Mouse (Mus musculus) left cerebral cortex, postnatal 25 days (tissue): ENCODE measurements around the gene Gpr176. TPM values are rescaled to one million over a fixed set of nuclear protein-coding genes. Genes with fewer than 3 reads are reported as not detected.
A peak's percentile ranks its signal among the peaks of the same experiment; 100 is the strongest.

Source experiments
- DNase-seq, 2 experiments: peaks; one replicate each; pipeline ENCODE4 v3.0.0; 2022; ENCODE audit warnings: low spot score in 2 of 2, mixed read lengths in 1 of 2
- intact Hi-C: fragments of 180-260 bp; cut with DNase I; formaldehyde crosslinking; loops from one replicate; pipeline ENCODE4 v1.15.1; 2025
- microRNA-seq, 2 experiments: library from miRNA; unstranded; fragments of <30 nt; microRNA quantifications; one replicate each; pipeline ENCODE4 v1.2.0; 2022
- total RNA-seq, 2 experiments: library from RNA; stranded (reverse); gene quantifications; 2 replicates each; pipeline ENCODE4 v1.2.3; 2021

Gene Gpr176
- total RNA-seq, 2 experiments from 2014 or later = 9.3 to 11.2 TPM

DNA sequence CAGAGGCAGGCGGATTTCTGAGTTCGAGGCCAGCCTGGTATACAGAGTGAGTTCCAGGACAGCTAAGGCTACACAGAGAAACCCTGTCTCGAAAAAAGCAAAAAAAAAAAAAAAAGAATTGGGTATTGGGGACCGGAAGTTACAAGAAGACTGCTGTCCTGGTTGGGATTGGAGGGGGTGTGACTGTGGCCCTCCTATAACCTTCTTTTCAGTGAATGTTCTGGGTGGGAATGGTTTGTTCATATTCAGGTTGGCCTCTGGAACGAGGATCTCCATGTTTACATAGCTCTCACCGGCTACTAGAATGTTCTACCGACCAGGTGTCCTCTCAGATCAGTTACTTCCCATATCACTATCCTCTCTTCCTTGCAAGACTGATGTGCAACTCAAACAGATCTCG is 116.1 kb downstream of the Gpr176 start:
- no peak for DNase-seq
- intact Hi-C loops = no loop called here

DNA sequence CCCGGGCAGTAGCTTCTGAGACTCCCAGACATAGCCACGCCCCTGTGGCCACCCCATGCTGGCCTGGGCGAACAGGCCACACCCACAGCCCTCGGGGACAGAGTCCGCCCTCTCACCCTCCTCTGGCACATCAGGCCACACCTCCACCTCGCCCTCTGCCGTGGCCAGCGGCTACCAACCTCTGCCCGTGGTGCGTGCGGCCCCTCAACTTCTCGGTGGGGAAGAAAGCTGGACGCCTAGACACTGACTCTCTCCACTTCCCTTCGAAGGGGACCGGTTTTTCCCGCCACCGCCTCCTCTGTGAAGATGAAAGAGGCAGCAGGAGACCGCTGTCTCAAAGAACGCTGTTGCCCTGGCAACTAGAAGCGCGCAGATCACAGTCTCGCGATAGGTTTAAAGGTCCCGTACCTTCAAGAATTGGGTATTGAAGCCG is 116.6 kb downstream of the Gpr176 start, which contains the start of gene Fsip1:
TSS of gene Fsip1 (minus strand) at position 346 of the 433 bp plus-strand sequence.
- intact Hi-C loops = no loop called here
- peak; percentile 66 to 70 for DNase-seq

DNA sequence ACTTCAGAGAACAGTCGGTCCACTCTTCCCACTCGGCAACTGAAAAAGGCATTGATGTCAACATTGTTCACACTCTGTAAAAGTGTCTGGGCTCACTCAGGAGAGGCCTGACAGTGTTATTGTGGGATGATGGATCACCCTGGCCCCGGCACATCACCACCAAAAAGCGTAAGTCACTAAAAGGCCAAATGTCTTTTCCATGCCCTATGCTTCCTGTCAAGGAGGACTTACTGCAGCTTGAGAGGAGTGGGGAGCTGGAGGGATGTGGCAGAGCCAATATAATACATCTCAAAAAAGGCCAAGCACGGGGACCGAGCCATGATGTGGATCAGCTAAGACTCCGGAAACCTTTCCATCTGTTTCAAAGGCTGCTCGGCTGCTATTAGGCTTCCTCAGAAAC is 118.7 kb downstream of the Gpr176 start:
- intact Hi-C loops = no loop called here
- no peak for DNase-seq

DNA sequence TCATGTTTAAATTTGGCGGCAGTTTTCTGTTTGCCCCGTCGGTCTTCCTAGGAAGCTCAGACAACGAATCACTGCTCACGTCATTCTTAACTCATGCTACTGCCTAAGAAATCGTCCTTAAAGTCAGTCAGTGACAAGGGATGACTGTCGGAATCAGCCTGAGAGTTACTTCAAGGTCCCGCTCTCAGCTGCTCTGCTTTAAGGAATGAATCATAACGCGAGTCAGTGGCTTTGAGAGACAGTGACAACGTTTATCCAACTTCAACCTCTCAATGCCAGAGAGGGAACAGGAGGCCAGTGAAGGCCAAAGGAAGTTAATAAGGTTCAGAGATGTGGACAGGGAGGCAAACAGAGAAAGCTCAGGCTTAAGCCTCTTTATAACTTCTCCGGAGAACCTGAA is 124.3 kb downstream of the Gpr176 start:
- intact Hi-C loops = loop anchor here (5.0 kb wide), 1 partner anchor 137 kb away; the partner anchor contains the start of gene Thbs1
- DNase-seq = no peak

DNA sequence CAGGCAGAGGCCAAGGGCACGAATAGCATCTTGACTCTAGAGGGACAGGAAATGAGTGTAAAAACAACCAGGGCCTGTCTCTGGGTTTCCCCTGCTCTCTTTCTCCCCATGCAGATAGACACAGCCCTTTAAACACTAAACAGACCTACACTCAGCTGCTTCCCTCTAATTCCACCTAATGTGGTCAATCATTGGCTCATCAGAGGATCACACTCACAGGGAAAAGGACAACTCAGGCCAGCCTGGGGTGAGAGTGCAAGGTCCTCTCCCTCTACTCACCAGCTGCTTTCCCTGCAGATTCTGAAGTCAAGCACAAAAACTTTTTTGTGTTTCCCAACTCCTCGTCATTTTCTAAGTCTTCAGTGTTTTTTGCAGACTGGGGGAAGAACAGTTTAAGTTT is 125.2 kb downstream of the Gpr176 start:
- intact Hi-C loops = loop anchor here (5.0 kb wide), 1 partner anchor 136 kb away; the partner anchor contains the start of gene Thbs1

DNA sequence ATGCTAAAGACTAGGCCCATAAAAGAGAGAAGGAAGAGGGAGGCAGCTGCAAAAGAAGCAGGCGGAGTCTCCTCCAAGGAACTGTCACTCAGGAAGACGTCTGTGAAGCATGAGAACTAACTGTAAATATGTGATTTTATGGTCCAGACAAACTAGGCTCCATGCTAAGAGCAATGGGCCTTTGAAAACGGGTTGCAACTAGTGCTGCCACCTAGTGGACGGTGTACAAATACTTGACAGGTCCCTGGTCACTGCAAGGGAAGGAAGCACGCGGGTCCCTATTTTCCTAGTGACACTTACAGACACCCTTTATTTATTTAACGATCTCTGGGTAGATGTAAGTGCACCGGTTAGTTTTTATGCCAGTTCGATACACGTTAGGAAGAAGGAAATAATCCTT is 127.3 kb downstream of the Gpr176 start:
- peak; percentile 69 to 73 for DNase-seq
- intact Hi-C loops = loop anchor here (1.0 to 5.0 kb wide), 2 partner anchors 134 to 705 kb away; partner anchors contain the start of gene Thbs1

More for the DNA sequence above, 125.2 kb downstream of the Gpr176 start:
- no peak for DNase-seq

DNA sequence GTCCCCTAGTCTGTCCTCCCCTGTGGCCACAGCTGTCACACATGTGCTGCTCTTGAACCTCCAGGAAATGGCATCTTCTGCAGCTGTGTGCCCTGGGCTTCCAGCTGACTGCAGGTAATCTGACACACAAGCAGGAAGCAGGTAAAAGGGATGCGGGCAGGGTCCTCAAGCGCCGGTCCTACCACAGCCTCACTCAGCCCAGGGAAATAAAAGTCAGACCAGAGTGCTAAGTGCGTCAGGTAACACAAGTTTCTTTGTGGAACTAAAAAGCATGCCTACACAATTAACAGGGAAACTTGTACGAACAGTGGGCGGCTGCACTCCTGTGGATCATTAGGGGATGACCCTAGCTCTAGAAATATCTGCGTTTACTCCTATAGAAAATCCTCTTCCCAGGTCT is 137.0 kb downstream of the Gpr176 start:
- intact Hi-C loops = no loop called here

DNA sequence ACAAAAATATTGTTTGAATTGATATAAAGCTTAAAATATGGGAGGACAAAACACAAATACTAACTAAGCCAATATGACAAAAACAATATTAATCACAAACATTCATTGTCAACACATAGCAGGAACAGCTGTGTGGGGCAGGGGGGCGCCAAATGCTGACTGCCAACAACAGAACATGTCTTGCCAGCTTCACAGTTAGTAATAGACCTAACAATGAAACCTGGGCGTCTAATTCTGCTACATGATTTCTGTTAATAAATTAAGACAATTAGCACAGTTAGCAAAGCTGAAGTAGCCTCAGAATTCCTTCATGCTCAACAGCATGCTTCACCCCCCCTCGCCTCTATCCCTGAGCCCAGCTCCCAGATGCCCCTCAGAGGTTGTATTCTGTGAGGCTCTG is 137.6 kb downstream of the Gpr176 start:
- intact Hi-C loops = no loop called here
- DNase-seq = no peak

More for the DNA sequence above, 137.0 kb downstream of the Gpr176 start:
- DNase-seq = no peak

DNA sequence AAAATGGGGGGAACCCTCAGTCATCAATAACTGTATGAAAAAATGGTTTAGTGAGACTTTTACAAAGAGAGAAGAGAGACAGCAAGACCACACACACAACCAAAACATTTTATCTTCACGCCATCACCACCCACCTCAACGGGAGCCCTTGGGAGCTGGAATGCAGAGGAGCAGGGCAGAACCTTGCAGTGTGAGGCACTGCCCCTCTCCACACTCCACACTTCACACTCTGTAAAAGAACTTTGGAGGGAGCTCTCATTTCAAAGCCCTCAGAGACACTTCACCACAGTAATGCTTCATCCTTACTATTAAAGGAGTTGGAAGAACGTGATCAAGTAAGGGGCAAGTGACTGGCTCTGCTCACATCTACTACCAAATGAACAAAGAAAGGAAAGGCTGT is 142.7 kb downstream of the Gpr176 start:
- intact Hi-C loops = no loop called here
- DNase-seq = no peak

DNA sequence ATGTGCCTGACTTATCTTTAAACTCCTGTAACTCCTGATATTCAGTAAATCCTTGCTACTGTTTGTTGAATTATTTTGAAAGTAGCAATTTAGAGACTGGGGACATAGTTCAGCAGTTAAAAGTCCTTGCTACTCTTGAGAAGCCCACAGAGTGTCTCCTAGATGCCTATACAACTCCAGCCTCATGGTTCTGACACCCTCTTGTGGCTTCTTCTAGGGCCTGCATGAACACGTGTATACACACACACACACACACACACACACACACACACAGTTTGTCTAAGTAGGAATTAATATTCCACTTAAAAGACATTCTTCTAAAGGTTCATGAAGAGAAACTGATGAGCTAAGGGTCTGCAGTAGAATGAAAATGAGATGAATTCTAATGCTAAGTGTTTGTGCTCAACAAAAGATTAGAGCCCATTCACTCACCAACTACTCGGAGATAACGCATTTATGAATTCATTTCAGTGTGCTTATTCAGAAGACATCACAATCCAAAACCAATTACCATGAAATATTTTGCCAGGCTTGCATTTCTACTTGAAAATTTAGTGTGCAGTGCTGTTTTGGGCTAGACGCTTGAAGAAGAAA is 144.6 kb downstream of the Gpr176 start:
- intact Hi-C loops = no loop called here
- no peak for DNase-seq

Small RNA genes within 50 kb of the gene (microRNA-seq; reads per million reads assigned to microRNA genes)
- gene Gm22800 = 0 reads per million in 2 experiments

Other genes with a start within 250 kb of the Gpr176 start
- under 1 TPM; 0.39 to 0.50 TPM for gene Fsip1, start 116.5 kb downstream of the Gpr176 start, total RNA-seq
- gene Eif2ak4, start 15.2 kb upstream of the Gpr176 start, total RNA-seq = 10 to 100 TPM; 20.2 to 21.2 TPM
- gene Srp14, start 106.3 kb upstream of the Gpr176 start, total RNA-seq = 100 to 1,000 TPM; 153 to 154 TPM
- gene Bmf, start 176.3 kb upstream of the Gpr176 start, total RNA-seq = 1 to 10 TPM; 2.3 to 4.1 TPM
- gene Bub1b, start 224.8 kb upstream of the Gpr176 start, total RNA-seq = 1 to 10 TPM; 1.1 to 1.2 TPM